Mouse (Mus musculus): ENCODE measurements at regions not wholly inside any gene's neighbourhood (a gene's known extent, or its start where the extent isn't known, plus 50 kb on each side); places are given as distances from the start of the nearest gene placed in this dataset.

DNA sequence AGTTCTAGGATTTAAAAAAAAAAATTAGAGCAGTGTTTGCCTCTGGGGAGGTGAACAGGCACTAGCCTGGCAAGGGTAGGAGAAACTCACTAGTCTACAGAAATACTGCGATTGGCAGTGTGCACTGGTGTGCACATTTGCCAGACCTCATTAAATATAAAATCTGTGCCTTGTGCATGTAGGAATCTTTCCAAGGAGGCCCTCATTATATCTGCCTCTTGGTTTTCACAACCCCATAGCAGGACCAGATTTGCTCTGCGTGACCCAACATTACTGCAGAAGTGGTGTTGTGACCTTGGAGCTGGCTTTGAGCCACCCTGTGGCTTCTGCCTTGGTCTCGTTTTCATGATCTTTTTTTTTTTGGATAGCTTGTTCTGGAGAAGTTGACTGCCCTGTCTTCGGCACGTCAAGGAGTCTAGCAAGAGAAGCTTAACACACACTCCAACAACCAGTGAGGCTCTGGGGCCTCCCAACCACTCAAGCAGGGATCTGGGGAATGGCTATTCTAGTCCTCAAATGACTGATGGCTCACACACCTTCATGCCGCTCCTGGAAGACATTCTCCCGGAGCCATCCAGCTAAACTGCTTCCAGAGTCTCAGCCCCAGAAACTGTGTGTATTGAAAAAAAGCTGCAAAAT lies 222.2 kb upstream of the Cnr1 start:
- DNase-seq = no peak

DNA sequence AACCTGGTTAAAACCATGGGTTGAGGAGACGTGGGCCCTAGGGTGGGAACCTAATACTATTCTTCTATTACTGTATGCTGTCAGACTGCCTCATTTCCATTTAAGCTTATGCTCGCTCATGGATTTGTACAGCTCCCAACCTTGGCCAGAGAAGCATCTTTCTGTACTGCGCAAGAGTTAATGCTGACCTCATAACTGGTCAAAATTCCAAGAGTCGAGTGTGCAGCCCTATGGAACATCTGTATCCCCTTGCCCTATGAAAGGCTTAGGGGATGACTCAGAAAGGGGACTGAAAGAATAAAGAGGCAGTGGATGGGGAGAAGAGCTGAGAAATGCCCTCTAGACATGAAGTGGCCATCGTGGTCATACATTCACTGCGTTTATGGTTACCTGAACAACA lies 218.7 kb upstream of the Cnr1 start:
- no peak for DNase-seq

DNA sequence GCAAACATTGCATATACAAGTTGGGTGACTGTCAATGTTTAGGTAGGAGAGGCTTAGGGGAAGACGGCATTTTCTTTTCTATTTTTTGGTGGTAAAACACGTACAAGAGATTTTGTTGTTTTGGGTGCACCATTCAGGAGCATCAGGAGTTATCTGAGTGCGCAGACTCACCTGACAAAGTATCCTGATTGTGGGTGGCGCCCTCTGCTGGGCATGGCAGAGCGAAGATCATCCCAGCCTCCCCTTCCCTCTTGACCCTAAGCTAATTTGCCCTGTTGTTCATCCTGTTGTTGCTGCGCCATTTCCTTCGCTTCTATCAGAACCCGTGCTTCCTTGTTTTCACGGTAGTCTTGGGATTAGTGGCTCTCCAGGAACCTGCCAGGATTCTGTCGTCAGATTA lies 217.6 kb upstream of the Cnr1 start:
- no peak for DNase-seq

- peak; percentile 13 for DNase-seq
These were observed 207.8 kb upstream of the Cnr1 start for GRCm38 (mm10) chr4:33716475-33717117.

GRCm38 (mm10) chr4:33720972-33721371 lies 203.4 kb upstream of the Cnr1 start:
- DNase-seq = no peak

- DNase-seq = no peak
These were observed 202.4 kb upstream of the Cnr1 start for GRCm38 (mm10) chr4:33721971-33722370.

DNA sequence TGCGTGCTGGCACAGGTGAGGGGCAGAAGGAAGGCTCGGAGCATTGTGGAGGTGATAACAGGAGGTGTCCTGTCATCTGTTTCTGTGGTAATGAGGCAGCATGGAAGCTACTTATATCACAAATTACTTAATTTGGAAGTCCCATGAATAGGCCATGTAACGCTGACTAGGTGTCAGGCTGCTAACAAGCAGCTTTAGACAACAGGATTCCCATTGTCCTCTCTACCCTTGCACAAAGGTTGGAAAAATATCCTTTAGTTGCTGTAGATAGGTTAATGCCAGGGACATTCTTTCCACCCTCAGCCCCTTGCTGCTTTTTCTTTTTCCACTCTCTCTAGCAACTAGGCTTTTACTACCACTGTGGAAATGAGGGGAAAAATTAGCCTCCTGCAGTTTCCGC lies 192.6 kb upstream of the Cnr1 start:
- DNase-seq = no peak

- DNase-seq = peak; percentile 58
These were observed 189.5 kb upstream of the Cnr1 start for GRCm38 (mm10) chr4:33734923-33735322.

DNA sequence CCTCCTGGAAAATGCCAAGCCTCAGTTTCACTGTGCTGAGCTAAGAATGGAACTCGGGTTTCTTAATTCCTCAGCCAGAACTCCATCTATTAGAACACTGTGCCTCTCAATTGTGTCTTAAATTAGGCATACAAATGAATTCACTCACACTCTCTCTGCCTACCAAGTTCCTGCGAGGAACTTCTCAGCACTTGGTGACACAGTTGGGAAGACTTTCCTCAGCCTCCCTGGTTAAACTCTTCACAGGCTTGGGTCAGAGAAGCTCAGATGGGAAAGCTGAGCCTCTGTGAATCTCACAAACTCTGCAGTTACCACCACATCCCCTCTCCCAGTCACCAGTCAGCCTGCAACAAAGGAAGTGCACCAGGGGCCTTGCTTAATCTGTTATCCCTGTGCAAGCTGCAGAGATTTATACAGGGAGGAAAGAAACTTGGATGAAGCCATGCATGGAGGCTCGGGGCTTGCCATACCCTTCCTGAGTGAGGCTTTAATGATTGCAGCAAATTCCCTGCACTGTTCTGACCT lies 188.9 kb upstream of the Cnr1 start:
- no peak for DNase-seq

- no peak for DNase-seq
These were observed 188.2 kb upstream of the Cnr1 start for GRCm38 (mm10) chr4:33736061-33736701.

DNA sequence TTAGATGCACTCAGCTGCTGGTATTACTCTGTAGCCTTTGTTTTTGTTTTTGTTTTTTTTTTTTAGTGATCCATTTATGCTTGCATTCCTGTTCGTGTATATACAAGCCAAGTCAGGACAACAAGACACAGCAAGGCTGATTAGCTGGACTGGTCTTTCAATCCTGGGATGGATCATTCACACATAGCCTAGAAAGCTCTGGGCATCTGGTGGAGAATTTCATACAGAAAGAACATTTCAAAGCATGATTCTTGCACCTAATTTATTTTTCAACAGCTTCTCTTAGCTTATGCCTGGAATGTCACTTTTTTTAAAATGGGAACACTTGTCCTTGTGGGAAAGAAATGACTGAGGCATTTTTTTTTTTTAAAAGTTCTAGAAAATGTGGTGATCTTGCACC lies 187.1 kb upstream of the Cnr1 start:
- DNase-seq = no peak

DNA sequence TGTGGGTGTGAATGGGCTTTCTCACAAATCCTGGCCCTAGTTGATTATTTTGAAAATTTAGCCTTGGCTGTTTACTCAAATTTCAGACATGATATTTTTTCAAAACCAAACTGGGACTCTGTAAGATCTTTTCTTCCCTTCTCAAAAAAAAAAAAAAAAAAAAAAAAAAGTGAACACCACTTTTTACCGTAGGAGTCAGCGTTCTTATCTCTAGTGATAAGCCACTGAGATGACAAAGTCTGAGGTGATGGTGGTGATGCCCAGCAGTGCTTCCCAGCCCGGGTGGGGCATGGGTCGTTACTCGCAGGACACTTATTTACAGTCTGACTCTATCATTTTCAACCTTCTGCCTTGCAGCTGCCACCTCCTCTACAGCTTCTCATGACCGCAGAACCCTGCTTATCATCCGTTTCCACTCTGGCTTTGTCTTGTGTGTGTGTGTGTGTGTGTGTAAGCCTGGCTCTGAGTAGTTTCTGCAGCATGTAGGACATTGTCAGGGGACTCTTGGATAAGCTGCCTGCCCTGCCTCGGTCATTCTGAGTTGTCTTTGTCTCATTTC lies 186.5 kb upstream of the Cnr1 start:
- no peak for DNase-seq

GRCm38 (mm10) chr4:33739211-33739904 lies 185.0 kb upstream of the Cnr1 start:
- peak; percentile 17 for DNase-seq

DNA sequence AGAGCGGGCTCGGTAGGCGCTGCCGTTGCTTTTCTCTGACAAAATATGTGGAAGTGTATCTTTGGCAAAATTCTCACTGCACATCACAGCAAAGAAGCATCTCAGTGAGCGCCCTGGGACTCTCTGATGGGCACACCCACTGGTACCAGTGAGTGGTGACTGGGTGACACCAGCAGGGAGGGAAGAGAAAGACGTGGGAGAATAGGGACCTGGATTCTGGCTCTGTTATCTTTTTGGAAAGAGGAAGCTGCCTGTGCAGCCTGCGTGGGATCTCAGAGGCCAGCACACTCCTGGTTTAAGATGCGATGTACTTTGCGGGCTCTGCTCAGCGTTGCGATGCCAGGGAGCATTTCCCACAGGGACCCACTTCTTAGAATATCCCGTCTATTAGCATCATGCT lies 183.4 kb upstream of the Cnr1 start:
- DNase-seq = no peak

- DNase-seq = no peak
These were observed 179.2 kb upstream of the Cnr1 start for GRCm38 (mm10) chr4:33745180-33745579.

GRCm38 (mm10) chr4:33747316-33747895 lies 177.0 kb upstream of the Cnr1 start:
- no peak for DNase-seq

GRCm38 (mm10) chr4:33767721-33768120 lies 156.7 kb upstream of the Cnr1 start:
- DNase-seq = peak; percentile 39

DNA sequence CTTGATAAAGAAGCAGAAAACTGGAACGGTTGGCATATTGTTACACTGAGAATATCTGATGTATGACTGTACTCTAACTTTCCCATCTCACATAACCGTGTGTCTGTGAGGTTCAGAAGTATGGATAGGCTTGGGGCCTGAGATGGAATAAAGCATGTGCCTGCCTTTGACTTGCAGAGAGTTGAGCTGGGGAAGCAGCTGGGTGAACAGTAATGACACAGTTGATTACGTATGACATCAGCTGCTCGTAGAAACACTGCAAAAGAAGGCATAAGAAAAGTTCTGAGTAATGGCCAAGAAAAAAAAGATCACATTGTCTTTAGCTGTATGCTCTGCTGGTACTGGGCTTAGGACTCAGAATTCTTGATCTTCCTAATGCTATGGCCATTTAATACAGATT lies 138.4 kb upstream of the Cnr1 start:
- no peak for DNase-seq

GRCm38 (mm10) chr4:33786958-33787357 lies 137.4 kb upstream of the Cnr1 start:
- no peak for DNase-seq

DNA sequence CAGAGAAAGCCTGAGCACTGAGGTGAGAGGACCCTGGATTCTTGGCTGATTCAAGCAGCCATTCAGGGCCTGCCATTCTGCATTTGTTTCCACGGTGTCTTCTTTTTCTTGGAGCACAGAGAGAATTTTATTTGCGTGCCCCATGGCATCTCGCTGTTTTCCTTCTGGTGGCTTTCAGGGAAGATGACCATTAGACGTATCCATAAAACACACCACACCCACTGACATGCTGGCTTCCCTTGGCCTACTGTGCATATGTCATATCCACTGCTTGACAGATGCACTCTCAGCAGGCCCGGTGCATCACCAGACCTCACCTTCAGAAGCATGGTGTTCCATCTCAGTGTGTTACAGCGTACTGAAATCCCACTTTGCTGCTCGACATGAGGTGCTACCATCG lies 131.0 kb upstream of the Cnr1 start:
- no peak for DNase-seq

DNA sequence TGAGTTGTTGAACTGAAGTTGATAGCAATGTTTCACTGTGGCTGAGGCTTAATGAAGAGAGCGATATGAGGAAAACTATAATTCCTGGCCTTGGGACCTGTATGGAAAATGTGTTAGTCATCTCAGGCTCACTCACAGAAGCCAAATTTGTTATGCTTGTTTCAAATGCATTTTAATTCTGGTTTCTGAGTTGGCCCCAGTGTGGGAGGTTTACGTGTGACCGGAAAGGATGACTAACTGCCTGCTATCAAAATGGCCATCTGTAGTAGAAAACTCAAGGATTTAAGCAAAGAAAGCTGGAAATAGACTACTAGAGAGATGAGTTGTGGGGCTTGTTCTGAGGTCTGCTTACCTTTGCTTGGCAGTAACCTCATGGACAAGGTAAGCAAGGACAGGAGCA lies 128.9 kb upstream of the Cnr1 start:
- no peak for DNase-seq

DNA sequence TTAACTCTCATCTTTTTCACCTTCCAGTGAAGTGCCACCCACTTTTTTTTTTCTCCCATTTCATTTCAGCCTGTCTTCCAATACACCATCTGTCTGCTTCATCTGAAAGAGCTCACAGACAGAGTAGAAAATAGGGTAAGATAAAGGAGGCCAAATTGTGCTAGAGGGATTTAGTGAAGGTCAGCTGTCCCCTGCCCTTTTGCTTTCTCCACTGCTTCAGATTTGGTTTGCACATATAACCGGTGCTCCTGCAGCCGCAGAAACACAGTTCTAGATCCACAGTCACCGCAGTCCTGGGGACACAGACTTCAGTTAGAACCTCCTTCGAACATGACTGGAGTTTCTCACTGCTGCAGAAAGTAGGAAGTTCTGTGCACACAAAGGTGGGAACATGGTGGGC lies 126.4 kb upstream of the Cnr1 start:
- no peak for DNase-seq

DNA sequence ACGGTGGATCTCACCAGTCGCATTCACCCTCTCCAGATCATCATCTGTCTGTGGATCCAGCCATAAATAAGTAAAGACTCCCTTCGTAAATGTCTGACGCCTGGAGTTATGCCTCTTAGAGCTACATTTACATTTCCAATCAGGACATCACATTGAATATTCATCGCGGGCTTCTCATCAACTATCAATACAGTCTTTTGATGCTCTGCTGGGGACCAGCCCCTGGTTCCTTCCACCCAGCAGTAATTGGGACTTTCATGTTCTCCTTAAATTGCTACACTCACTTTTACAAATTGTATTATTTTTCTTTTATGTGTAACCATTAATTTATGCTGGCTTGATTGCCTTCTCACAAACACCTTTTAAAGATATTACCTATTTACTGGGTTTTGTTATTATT lies 125.7 kb upstream of the Cnr1 start:
- DNase-seq = no peak
